In the genomic region with DNA sequence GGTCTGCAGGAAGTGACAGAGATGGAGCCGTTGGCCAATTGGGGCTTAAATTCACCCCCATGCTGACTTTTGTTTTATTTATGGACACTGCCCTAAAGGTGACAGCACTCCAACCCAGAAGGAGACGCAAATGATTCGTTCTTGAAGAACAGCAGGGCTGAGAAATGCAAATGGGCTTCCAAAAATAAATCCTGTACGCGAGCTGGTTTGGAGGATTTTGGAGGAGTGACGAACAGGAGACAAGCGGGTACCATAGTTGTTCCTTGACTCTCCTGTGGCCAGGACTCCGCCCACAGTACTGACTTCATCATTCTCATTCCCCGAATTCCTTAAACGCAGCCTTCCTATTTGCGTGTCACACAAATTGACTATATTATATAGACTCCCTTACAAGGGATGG, we compare ENCODE assay signal across 12 mouse cellular contexts. TPM values are rescaled to one million over a fixed set of nuclear protein-coding genes. Genes with fewer than 3 reads are reported as not detected.
DNase-seq lines count a peak whose midpoint lies in the region.
"Had no signal": no experiment of that assay in that cellular context is flagged by ENCODE, and none has a peak within 500 bp of the region (broad histone marks: within the 10 kb centered on the region; RNA-seq: fewer than 3 reads in every experiment).

No protein-coding gene starts in this region.

- peak; percentile 58 for DNase-seq in cerebellum, adult 9-10 months
- DNase-seq in cerebellum, postnatal 25 days: no peak
- DNase-seq in heart, adult 11 months: peak; percentile 86
- no peak for DNase-seq in heart, adult 18-20 months
- peak; percentile 60 for DNase-seq in R1 (ENCODE audit: low read depth, low spot score)
- no peak for DNase-seq in thymus, postnatal 10 days (ENCODE audit: low spot score in 2 of 2)
- no peak for DNase-seq in ovary, adult 18-20 months (ENCODE audit: low spot score)
- DNase-seq: adrenal gland, postnatal 10 days; cerebellum, adult 11-12 months; gastrocnemius, postnatal 14 days; heart, postnatal 10 days; kidney, adult 2 months had no signal

RNA-seq across cellular contexts. Expression of a gene that starts 12.3 kb away (rescaled TPM):
- 10 to 100 TPM in 1 of 2 experiments, 1 to 10 TPM in 1; 9.4 to 10.0 TPM for total RNA-seq in heart, adult 18-20 months (2021)

Comparison
In these comparisons a context has a peak if more than half of its experiments do, and no peak if none do; other contexts are left out.
1. DNase-seq: peak in cerebellum, adult 9-10 months (single experiment), heart, adult 11 months (single experiment) and R1 (single experiment); none in cerebellum, postnatal 25 days (0 of 2), heart, adult 18-20 months (0 of 2), thymus, postnatal 10 days (0 of 2) and ovary, adult 18-20 months (single experiment).